Mouse (Mus musculus): Measurements from ENCODE around the gene C1galt1c1. TPM values are rescaled to one million over a fixed set of nuclear protein-coding genes. Genes with fewer than 3 reads are reported as not detected.

The C1galt1c1 gene
- total and polyA plus RNA-seq, 2 experiments: 4.3 to 33.7 TPM

DNA sequence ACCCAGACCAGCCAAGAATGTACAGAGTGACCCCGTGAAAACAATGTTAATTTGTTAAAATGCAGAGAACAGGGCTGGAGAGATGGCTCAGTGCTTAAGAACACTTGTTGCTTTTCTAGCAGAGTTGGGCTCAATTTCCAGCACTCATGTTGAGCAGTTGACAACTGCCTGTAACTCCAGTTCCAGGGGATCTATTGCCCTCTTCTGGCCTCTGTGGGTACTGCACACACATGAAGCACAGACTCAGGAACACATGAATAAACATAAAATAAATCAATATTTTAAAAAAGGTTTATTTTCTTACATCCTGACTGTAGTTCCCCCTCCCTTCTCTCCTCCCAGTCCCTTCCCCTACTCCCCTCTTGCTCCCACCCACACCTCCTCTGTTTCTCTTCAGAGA lies 18.3 kb upstream of the C1galt1c1 start:
- no peak overlapping the region for H3K4me3 ChIP-seq (ENCODE audit: insufficient read depth, low read depth, low read length)
- H3K27me3 ChIP-seq (ENCODE audit: control insufficient read depth, insufficient read depth, low read length): no peaks in the 10 kb centered on the region
- H3K9ac ChIP-seq (ENCODE audit: low read depth, low read length): no peak overlapping the region
- no peak for DNase-seq (ENCODE audit: extremely low read depth, low read depth, low spot score)
- no peaks in the 10 kb centered on the region for H3K79me2 ChIP-seq (ENCODE audit: control insufficient read depth, insufficient read depth, low read length)
- WGBS: 100% methylated on average over 1 of the region's 1 CpGs
- no peak for TF ChIP-seq CTCF (IDR thresholded peaks at IDR 0.05; ENCODE audit: low read depth, low read length)
- no peak for TF ChIP-seq POLR2A (IDR thresholded peaks at IDR 0.05; ENCODE audit: extremely low read depth, insufficient read depth, low read length)
- H3K27ac ChIP-seq (replicated peaks; ENCODE audit: insufficient read depth, low read depth, low read length): no peak overlapping the region
- no peaks in the 10 kb centered on the region for H3K4me1 ChIP-seq (ENCODE audit: control insufficient read depth, insufficient read depth, low read length)
- no peaks in the 10 kb centered on the region for H3K36me3 ChIP-seq (ENCODE audit: control insufficient read depth, insufficient read depth, low read length)

DNA sequence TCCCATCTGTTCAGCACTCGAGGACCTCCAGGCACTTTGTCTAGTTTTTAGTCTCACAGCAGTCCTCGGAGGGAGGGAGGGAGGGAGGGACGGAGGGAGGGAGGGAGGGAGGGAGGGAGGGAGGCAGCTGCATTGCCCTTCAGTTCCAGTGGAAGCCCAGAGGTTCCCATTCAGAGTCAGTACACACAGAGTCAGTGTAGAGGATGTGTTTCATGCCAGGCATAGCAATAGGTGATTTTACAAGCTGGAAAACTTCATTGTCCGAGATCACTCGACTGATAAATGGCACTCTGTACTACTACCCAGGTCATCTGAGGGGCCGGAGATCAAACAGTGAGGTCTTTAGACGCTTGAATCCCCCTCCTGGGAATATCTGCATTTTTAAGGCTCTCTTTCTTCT lies 16.3 kb upstream of the C1galt1c1 start:
- H3K79me2 ChIP-seq (ENCODE audit: control insufficient read depth, insufficient read depth, low read length): no peaks in the 10 kb centered on the region
- no peaks in the 10 kb centered on the region for H3K27me3 ChIP-seq (ENCODE audit: control insufficient read depth, insufficient read depth, low read length)
- H3K4me3 ChIP-seq (ENCODE audit: insufficient read depth, low read depth, low read length): no peak overlapping the region
- no peaks in the 10 kb centered on the region for H3K4me1 ChIP-seq (ENCODE audit: control insufficient read depth, insufficient read depth, low read length)
- no peaks in the 10 kb centered on the region for H3K36me3 ChIP-seq (ENCODE audit: control insufficient read depth, insufficient read depth, low read length)
- no peak overlapping the region for H3K9ac ChIP-seq (ENCODE audit: low read depth, low read length)
- no peak for DNase-seq (ENCODE audit: extremely low read depth, low read depth, low spot score)
- 51% methylated on average over 5 of the region's 7 CpGs for WGBS
- TF ChIP-seq CTCF (IDR thresholded peaks at IDR 0.05; ENCODE audit: low read depth, low read length) (no peak), POLR2A (IDR thresholded peaks at IDR 0.05; ENCODE audit: extremely low read depth, insufficient read depth, low read length) (no peak)
- no peak overlapping the region for H3K27ac ChIP-seq (replicated peaks; ENCODE audit: insufficient read depth, low read depth, low read length)

DNA sequence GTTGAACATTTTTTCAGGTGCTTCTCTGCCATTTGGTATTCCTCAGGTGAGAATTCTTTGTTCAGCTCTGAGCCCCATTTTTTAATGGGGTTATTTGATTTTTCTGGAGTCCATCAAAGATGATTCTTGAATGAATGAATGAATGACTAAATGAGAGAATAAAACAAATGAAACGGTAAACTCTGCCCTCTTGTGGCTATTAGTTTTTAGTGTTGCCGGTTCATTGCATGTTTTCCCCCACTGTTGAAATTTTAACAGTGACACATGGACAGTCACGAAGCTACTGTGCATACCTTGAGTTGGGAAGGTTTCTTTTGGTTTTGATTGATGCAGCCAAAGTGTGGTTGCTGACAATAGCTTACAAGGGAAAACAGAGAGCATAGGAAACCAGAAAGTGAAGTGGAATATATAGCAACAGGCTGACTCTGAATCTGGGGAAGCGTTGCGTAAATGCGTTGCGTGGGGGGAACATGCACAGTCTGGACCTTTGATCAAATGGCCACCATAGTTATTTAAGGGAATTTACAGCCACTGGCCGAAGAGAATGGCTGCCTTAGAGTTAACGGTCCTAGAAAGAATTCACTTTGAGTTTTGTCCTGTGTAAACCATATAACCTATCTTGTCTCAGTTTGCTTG lies 15.6 kb upstream of the C1galt1c1 start:
- no peaks in the 10 kb centered on the region for H3K4me1 ChIP-seq (ENCODE audit: control insufficient read depth, insufficient read depth, low read length)
- no peak overlapping the region for H3K4me3 ChIP-seq (ENCODE audit: insufficient read depth, low read depth, low read length)
- H3K27ac ChIP-seq (replicated peaks; ENCODE audit: insufficient read depth, low read depth, low read length): no peak overlapping the region
- DNase-seq (ENCODE audit: extremely low read depth, low read depth, low spot score): peak; percentile 16
- H3K27me3 ChIP-seq (ENCODE audit: control insufficient read depth, insufficient read depth, low read length): no peaks in the 10 kb centered on the region
- TF ChIP-seq POLR2A (IDR thresholded peaks at IDR 0.05; ENCODE audit: extremely low read depth, insufficient read depth, low read length) (no peak), CTCF (IDR thresholded peaks at IDR 0.05; ENCODE audit: low read depth, low read length) (0 out of 2 replicates have a peak, but pooled peaks have one; percentile 11)
- H3K9ac ChIP-seq (ENCODE audit: low read depth, low read length): no peak overlapping the region
- 44% methylated on average over 9 of the region's 9 CpGs for WGBS
- no peaks in the 10 kb centered on the region for H3K36me3 ChIP-seq (ENCODE audit: control insufficient read depth, insufficient read depth, low read length)
- H3K79me2 ChIP-seq (ENCODE audit: control insufficient read depth, insufficient read depth, low read length): no peaks in the 10 kb centered on the region

DNA sequence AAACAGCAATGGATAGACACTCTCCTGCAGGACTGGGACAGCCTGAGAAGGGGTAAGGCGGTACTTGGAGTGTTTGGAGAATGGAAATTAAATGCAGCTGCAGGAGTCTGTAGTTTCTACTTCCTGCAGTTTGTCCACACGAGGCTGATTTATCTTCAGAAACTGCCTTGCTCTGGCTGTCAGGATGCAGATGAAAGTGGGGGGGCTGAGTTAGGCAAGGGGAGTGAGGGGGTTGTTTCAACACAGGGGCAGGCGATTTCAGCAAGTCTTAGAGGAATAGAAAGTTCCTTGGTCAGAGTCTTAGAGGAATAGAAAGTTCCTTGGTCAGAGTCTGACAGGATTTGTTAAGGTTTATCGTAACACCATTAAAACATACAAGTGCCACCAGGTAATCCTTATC lies 7.3 kb upstream of the C1galt1c1 start:
- H3K9ac ChIP-seq (ENCODE audit: low read depth, low read length): no peak overlapping the region
- no peaks in the 10 kb centered on the region for H3K36me3 ChIP-seq (ENCODE audit: control insufficient read depth, insufficient read depth, low read length)
- WGBS: 63% methylated on average over 4 of the region's 4 CpGs
- DNase-seq (ENCODE audit: extremely low read depth, low read depth, low spot score): no peak
- H3K4me1 ChIP-seq (ENCODE audit: control insufficient read depth, insufficient read depth, low read length): no peaks in the 10 kb centered on the region
- no peak for TF ChIP-seq POLR2A (IDR thresholded peaks at IDR 0.05; ENCODE audit: extremely low read depth, insufficient read depth, low read length)
- TF ChIP-seq CTCF (IDR thresholded peaks at IDR 0.05; ENCODE audit: low read depth, low read length): no peak
- no peaks in the 10 kb centered on the region for H3K27me3 ChIP-seq (ENCODE audit: control insufficient read depth, insufficient read depth, low read length)
- no peak overlapping the region for H3K4me3 ChIP-seq (ENCODE audit: insufficient read depth, low read depth, low read length)
- H3K27ac ChIP-seq (replicated peaks; ENCODE audit: insufficient read depth, low read depth, low read length): no peak overlapping the region
- no peaks in the 10 kb centered on the region for H3K79me2 ChIP-seq (ENCODE audit: control insufficient read depth, insufficient read depth, low read length)

- Histone ChIP-seq H3K9ac (ENCODE audit: low read depth, low read length) (no peak overlapping the region), H3K36me3 (ENCODE audit: control insufficient read depth, insufficient read depth, low read length) (no peaks in the 10 kb centered on the region), H3K27ac (replicated peaks; ENCODE audit: insufficient read depth, low read depth, low read length) (no peak overlapping the region), H3K27me3 (ENCODE audit: control insufficient read depth, insufficient read depth, low read length) (no peaks in the 10 kb centered on the region), H3K4me3 (ENCODE audit: insufficient read depth, low read depth, low read length) (no peak overlapping the region), H3K4me1 (ENCODE audit: control insufficient read depth, insufficient read depth, low read length) (no peaks in the 10 kb centered on the region), H3K79me2 (ENCODE audit: control insufficient read depth, insufficient read depth, low read length) (no peaks in the 10 kb centered on the region)
- no peak for TF ChIP-seq POLR2A (IDR thresholded peaks at IDR 0.05; ENCODE audit: extremely low read depth, insufficient read depth, low read length)
- DNase-seq (ENCODE audit: extremely low read depth, low read depth, low spot score): no peak
- 61% methylated on average over 4 of the region's 4 CpGs for WGBS
Measured at GRCm38 (mm10) chrX:38641435-38641834, 6.5 kb upstream of the C1galt1c1 start.

GRCm38 (mm10) chrX:38635638-38635931 lies 698 bp upstream of the C1galt1c1 start:
- Histone ChIP-seq H3K36me3 (ENCODE audit: control insufficient read depth, insufficient read depth, low read length) (peaks cover 4% of the 10 kb centered on the region; the same call in 1 of the 2 replicates), H3K9ac (ENCODE audit: low read depth, low read length) (no peak overlapping the region), H3K79me2 (ENCODE audit: control insufficient read depth, insufficient read depth, low read length) (peaks cover 2% of the 10 kb centered on the region; the same call in 1 of the 2 replicates), H3K27ac (replicated peaks; ENCODE audit: insufficient read depth, low read depth, low read length) (peak overlapping the region; percentile 74), H3K4me1 (ENCODE audit: control insufficient read depth, insufficient read depth, low read length) (peaks cover 2% of the 10 kb centered on the region; the same call in 1 of the 2 replicates), H3K4me3 (ENCODE audit: insufficient read depth, low read depth, low read length) (peak overlapping the region; percentile 68; the same call in 1 of the 2 replicates), H3K27me3 (ENCODE audit: control insufficient read depth, insufficient read depth, low read length) (no peaks in the 10 kb centered on the region)
- DNase-seq (ENCODE audit: extremely low read depth, low read depth, low spot score): peak; percentile 79
- TF ChIP-seq CTCF (IDR thresholded peaks at IDR 0.05; ENCODE audit: low read depth, low read length) (no peak), POLR2A (IDR thresholded peaks at IDR 0.05; ENCODE audit: extremely low read depth, insufficient read depth, low read length) (no peak)
